Mouse (Mus musculus): ENCODE results near the gene AL607142.1. TPM values are rescaled to one million over a fixed set of nuclear protein-coding genes. Genes with fewer than 3 reads are reported as not detected.

The AL607142.1 gene
- polyA plus RNA-seq, 1 experiment from 2014 or later: not detected

- Histone ChIP-seq H3K27me3 (replicated peaks; ENCODE audit: control insufficient read depth, insufficient read depth, low read length) (no peaks in the 10 kb centered on the region), H3K36me3 (ENCODE audit: control insufficient read depth, insufficient read depth, low read length) (no peaks in the 10 kb centered on the region), H3K9ac (ENCODE audit: low read depth, low read length) (no peak overlapping the region), H3K4me1 (ENCODE audit: control insufficient read depth, insufficient read depth, low read length) (no peaks in the 10 kb centered on the region), H3K9me3 (ENCODE audit: control insufficient read depth, low read length) (no peaks in the 10 kb centered on the region), H3K27ac (ENCODE audit: low read length) (no peak overlapping the region), H3K4me2 (ENCODE audit: low read depth, low read length) (no peak overlapping the region), H3K4me3 (ENCODE audit: low read length) (no peak overlapping the region)
- ATAC-seq: no peak
These were observed 12.3 kb upstream of the AL607142.1 start for GRCm38 (mm10) chr4:120052481-120052880.

DNA sequence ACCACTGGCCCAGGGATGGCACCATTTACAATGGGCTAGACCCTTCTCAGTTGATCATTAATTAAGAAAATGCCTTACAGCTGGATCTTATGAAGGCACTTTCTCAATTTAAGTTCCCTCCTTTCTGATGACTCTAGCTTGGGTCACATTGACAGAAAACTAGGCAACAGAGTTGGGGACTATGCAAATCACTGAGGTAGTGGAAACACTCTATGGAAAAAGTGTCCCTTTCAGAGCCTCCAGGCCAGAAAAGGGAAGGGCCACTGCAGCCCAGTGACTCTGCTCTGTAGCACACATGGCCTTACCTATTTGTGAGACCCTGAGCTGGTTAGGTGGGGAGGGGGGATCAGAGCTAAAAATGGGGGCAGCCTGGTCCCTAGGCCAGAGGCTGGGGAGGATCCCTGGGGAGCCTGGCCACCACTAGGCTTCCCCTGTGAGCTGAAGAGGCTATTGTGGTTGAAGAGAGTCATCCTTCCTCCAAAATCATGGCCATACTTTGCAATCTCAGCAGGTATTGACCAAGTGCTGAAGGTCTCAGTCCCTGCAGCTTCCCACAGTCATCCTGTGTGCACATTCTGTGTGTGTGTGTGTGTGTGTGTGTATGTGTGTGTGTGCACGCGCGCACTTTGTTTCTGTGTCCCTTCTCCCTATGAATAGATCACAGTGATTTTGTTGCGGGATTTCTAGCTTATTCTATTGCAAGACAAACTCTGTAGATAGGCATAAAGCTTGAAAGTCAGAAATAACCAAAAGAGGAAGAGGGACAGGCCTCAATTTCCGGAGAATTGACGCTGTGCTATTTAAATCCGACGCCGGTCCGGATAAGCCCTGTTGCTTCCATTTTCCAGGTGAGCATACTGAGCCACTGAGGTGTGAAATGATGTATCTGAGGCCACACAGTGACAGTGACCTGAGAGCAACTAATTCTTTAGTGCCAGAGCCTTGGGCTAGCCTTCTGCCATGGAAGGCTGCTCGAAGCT lies 11.5 kb upstream of the AL607142.1 start:
- no peak for ATAC-seq
- H3K9me3 ChIP-seq (ENCODE audit: control insufficient read depth, low read length): no peaks in the 10 kb centered on the region
- H3K27me3 ChIP-seq (replicated peaks; ENCODE audit: control insufficient read depth, insufficient read depth, low read length): no peaks in the 10 kb centered on the region
- no peaks in the 10 kb centered on the region for H3K36me3 ChIP-seq (ENCODE audit: control insufficient read depth, insufficient read depth, low read length)
- WGBS: 87% methylated on average over 11 of the region's 11 CpGs
- H3K4me1 ChIP-seq (ENCODE audit: control insufficient read depth, insufficient read depth, low read length): no peaks in the 10 kb centered on the region
- H3K9ac ChIP-seq (ENCODE audit: low read depth, low read length): no peak overlapping the region
- no peak overlapping the region for H3K27ac ChIP-seq (ENCODE audit: low read length)
- H3K4me2 ChIP-seq (ENCODE audit: low read depth, low read length): no peak overlapping the region
- no peak overlapping the region for H3K4me3 ChIP-seq (ENCODE audit: low read length)

DNA sequence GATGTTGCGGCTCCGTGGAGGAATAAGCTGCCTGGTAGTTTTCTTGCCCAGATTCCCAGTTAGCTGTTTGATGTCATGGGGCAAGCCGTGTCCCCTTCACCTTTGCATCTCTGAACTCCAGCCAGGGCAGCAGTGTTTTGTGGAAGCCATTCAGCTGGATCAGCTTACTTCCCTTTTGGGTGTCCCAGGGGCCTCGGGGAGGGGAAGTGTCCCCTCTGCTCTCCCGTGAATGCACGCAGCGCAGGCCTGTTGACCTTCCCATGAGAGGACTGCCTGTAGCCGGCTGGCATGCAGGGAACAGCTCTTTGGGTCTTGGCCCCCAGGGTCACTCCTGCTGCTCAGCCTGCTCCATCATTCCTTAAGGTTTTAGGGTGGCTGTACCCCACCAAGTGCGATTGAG lies 10.7 kb upstream of the AL607142.1 start:
- WGBS: 63% methylated on average over 9 of the region's 9 CpGs
- no peaks in the 10 kb centered on the region for H3K4me1 ChIP-seq (ENCODE audit: control insufficient read depth, insufficient read depth, low read length)
- no peaks in the 10 kb centered on the region for H3K36me3 ChIP-seq (ENCODE audit: control insufficient read depth, insufficient read depth, low read length)
- H3K4me3 ChIP-seq (ENCODE audit: low read length): no peak overlapping the region
- no peak for ATAC-seq
- H3K27me3 ChIP-seq (replicated peaks; ENCODE audit: control insufficient read depth, insufficient read depth, low read length): no peaks in the 10 kb centered on the region
- H3K9me3 ChIP-seq (ENCODE audit: control insufficient read depth, low read length): no peaks in the 10 kb centered on the region
- no peak overlapping the region for H3K27ac ChIP-seq (ENCODE audit: low read length)
- no peak overlapping the region for H3K4me2 ChIP-seq (ENCODE audit: low read depth, low read length)
- no peak overlapping the region for H3K9ac ChIP-seq (ENCODE audit: low read depth, low read length)

GRCm38 (mm10) chr4:120056451-120056850 lies 8.3 kb upstream of the AL607142.1 start:
- Histone ChIP-seq H3K4me1 (ENCODE audit: control insufficient read depth, insufficient read depth, low read length) (no peaks in the 10 kb centered on the region), H3K9ac (ENCODE audit: low read depth, low read length) (no peak overlapping the region), H3K27me3 (replicated peaks; ENCODE audit: control insufficient read depth, insufficient read depth, low read length) (no peaks in the 10 kb centered on the region), H3K27ac (ENCODE audit: low read length) (no peak overlapping the region), H3K36me3 (ENCODE audit: control insufficient read depth, insufficient read depth, low read length) (no peaks in the 10 kb centered on the region), H3K4me3 (ENCODE audit: low read length) (no peak overlapping the region), H3K9me3 (ENCODE audit: control insufficient read depth, low read length) (no peaks in the 10 kb centered on the region), H3K4me2 (ENCODE audit: low read depth, low read length) (no peak overlapping the region)
- no peak for ATAC-seq
- 90% methylated on average over 9 of the region's 9 CpGs for WGBS

GRCm38 (mm10) chr4:120057529-120057928 lies 7.3 kb upstream of the AL607142.1 start:
- 76% methylated on average over 8 of the region's 8 CpGs for WGBS

DNA sequence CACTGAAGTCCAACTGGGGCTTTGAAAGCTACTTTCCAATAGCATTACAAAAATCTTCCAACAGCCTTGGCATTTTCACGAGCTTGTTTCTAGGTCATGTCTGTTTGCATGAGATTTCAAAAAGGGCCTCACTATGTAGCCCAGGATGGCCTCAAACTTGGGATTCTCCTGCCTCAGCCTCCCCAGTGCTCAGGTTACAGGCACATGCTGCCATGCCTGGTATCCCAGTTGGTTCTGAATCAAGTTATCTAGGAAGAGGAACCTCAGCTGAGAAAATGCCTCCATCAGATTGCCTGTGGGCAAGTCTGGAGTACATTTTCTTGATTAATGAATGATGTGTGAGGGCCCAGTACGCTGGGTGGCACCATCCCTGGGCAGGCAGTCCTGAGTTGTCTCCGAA lies 6.6 kb upstream of the AL607142.1 start:
- ATAC-seq: no peak
- Histone ChIP-seq H3K36me3 (ENCODE audit: control insufficient read depth, insufficient read depth, low read length) (no peaks in the 10 kb centered on the region), H3K27ac (ENCODE audit: low read length) (no peak overlapping the region), H3K9ac (ENCODE audit: low read depth, low read length) (no peak overlapping the region), H3K27me3 (replicated peaks; ENCODE audit: control insufficient read depth, insufficient read depth, low read length) (no peaks in the 10 kb centered on the region), H3K4me1 (ENCODE audit: control insufficient read depth, insufficient read depth, low read length) (no peaks in the 10 kb centered on the region), H3K4me2 (ENCODE audit: low read depth, low read length) (no peak overlapping the region), H3K4me3 (ENCODE audit: low read length) (no peak overlapping the region), H3K9me3 (ENCODE audit: control insufficient read depth, low read length) (no peaks in the 10 kb centered on the region)
- WGBS: 88% methylated on average over 3 of the region's 3 CpGs

More at GRCm38 (mm10) chr4:120057529-120057928, 7.3 kb upstream of the AL607142.1 start:
- Histone ChIP-seq H3K4me3 (ENCODE audit: low read length) (no peak overlapping the region), H3K9ac (ENCODE audit: low read depth, low read length) (no peak overlapping the region), H3K36me3 (ENCODE audit: control insufficient read depth, insufficient read depth, low read length) (no peaks in the 10 kb centered on the region), H3K4me2 (ENCODE audit: low read depth, low read length) (no peak overlapping the region), H3K4me1 (ENCODE audit: control insufficient read depth, insufficient read depth, low read length) (no peaks in the 10 kb centered on the region), H3K27ac (ENCODE audit: low read length) (no peak overlapping the region), H3K27me3 (replicated peaks; ENCODE audit: control insufficient read depth, insufficient read depth, low read length) (no peaks in the 10 kb centered on the region), H3K9me3 (ENCODE audit: control insufficient read depth, low read length) (no peaks in the 10 kb centered on the region)
- no peak for ATAC-seq

DNA sequence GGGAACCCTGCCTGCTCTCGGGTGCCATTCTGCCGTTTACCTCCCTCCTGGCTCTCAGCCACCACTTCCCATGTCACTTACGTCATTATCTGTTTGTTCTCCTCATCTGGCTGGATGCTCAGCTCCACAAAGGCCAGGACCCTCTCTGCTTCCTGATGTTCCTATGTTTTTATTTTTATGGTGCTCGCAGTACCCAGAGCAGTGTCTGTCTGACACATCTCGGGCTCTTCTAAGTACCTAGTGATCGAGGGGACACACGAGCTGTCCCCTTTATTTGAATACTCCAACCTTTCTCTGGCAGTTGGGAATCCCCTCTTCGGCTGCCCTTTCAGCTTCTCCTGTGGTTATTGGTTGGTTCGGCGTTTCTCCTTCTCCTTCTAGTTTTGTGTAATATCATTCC lies 6.0 kb upstream of the AL607142.1 start:
- Histone ChIP-seq H3K9ac (ENCODE audit: low read depth, low read length) (no peak overlapping the region), H3K27ac (ENCODE audit: low read length) (no peak overlapping the region), H3K4me1 (ENCODE audit: control insufficient read depth, insufficient read depth, low read length) (no peaks in the 10 kb centered on the region), H3K27me3 (replicated peaks; ENCODE audit: control insufficient read depth, insufficient read depth, low read length) (no peaks in the 10 kb centered on the region), H3K4me2 (ENCODE audit: low read depth, low read length) (no peak overlapping the region), H3K9me3 (ENCODE audit: control insufficient read depth, low read length) (no peaks in the 10 kb centered on the region), H3K36me3 (ENCODE audit: control insufficient read depth, insufficient read depth, low read length) (no peaks in the 10 kb centered on the region), H3K4me3 (ENCODE audit: low read length) (no peak overlapping the region)
- WGBS: 70% methylated on average over 10 of the region's 10 CpGs
- ATAC-seq: no peak

GRCm38 (mm10) chr4:120061727-120062126 lies 3.1 kb upstream of the AL607142.1 start:
- H3K9ac ChIP-seq (ENCODE audit: low read depth, low read length): no peak overlapping the region
- H3K4me1 ChIP-seq (ENCODE audit: control insufficient read depth, insufficient read depth, low read length): no peaks in the 10 kb centered on the region
- H3K27me3 ChIP-seq (replicated peaks; ENCODE audit: control insufficient read depth, insufficient read depth, low read length): no peaks in the 10 kb centered on the region
- no peak overlapping the region for H3K4me3 ChIP-seq (ENCODE audit: low read length)
- no peak for ATAC-seq
- no peak overlapping the region for H3K4me2 ChIP-seq (ENCODE audit: low read depth, low read length)
- H3K27ac ChIP-seq (ENCODE audit: low read length): no peak overlapping the region
- H3K36me3 ChIP-seq (ENCODE audit: control insufficient read depth, insufficient read depth, low read length): no peaks in the 10 kb centered on the region
- WGBS: 86% methylated on average over 6 of the region's 6 CpGs
- H3K9me3 ChIP-seq (ENCODE audit: control insufficient read depth, low read length): no peaks in the 10 kb centered on the region

- ATAC-seq: no peak
- Histone ChIP-seq H3K9me3 (ENCODE audit: control insufficient read depth, low read length) (no peaks in the 10 kb centered on the region), H3K9ac (ENCODE audit: low read depth, low read length) (no peak overlapping the region), H3K36me3 (ENCODE audit: control insufficient read depth, insufficient read depth, low read length) (no peaks in the 10 kb centered on the region), H3K4me2 (ENCODE audit: low read depth, low read length) (no peak overlapping the region), H3K4me1 (ENCODE audit: control insufficient read depth, insufficient read depth, low read length) (no peaks in the 10 kb centered on the region), H3K4me3 (ENCODE audit: low read length) (no peak overlapping the region), H3K27me3 (replicated peaks; ENCODE audit: control insufficient read depth, insufficient read depth, low read length) (no peaks in the 10 kb centered on the region), H3K27ac (ENCODE audit: low read length) (no peak overlapping the region)
- 67% methylated on average over 6 of the region's 6 CpGs for WGBS
These were observed 2.6 kb upstream of the AL607142.1 start for GRCm38 (mm10) chr4:120062198-120062597.

All from intestine, embryonic 16.5 days (tissue).